Mouse (Mus musculus): ENCODE measurements around the gene Manbal. TPM values are rescaled to one million over a fixed set of nuclear protein-coding genes. Genes with fewer than 3 reads are reported as not detected.

Gene Manbal
- total RNA-seq (2017): 9.5 and 16.5 TPM in 2 replicates

DNA sequence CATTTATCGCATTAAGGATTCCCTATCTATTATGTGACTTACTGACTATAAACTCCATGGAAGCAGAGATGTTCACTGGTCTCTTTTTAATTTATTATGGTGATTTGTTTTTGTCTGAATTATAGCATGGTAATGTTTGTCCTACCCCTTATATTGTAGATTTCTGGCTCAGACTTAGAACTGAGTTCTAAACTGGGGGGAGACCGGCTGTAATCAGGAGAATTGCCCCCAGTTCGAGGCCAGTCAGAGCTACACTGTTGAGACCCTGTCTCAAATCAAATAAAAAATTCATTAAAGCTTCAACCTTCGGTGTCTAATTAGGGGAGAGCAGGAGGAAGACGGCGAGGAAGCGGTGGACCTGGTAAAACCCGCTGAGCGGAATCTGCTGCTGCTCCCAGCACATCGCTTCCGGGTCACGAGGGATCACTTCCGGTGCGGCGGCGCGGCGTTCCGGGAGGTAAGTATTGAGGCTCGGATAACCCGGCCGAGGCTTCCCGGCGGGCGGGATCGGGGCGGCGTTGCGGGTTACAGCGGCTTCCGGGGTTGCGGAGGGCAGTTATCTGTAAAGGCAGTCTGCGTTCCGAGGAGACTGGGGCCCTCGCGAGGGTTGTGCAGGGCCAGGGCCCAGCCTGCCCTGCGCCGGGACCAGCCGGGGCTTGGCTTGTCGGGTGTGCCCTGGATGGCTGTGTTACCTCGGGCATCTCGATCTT, at the start of gene Manbal:
Gene Manbal (plus strand): TSS at position 411 of the 710 bp plus-strand sequence.
- ATAC-seq (ENCODE audit: extremely low read depth, insufficient number of reproducible peaks, low FRiP score, poor library complexity, severe bottlenecking): peak; percentile 83

DNA sequence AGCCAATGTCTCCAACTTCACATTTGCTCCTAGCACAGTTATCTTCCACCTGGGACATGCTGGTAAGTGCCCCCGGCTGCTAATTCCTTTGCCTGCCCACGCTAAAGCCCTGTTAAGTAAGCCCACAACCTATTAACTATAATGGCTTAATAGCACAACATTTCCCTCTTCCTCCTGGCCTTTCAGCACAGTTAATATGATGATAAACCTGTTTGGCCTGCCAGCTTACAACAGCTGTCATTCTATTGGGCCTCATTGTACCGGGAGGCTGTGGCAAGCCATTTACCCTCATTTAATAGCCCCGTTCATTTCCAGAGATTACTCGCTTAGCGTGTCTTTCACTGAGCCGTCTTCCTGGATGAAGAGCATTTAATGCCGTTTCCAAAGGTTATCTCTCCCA, 47.3 kb upstream of the Manbal start:
- no peak for ATAC-seq (ENCODE audit: extremely low read depth, insufficient number of reproducible peaks, low FRiP score, poor library complexity, severe bottlenecking)

DNA sequence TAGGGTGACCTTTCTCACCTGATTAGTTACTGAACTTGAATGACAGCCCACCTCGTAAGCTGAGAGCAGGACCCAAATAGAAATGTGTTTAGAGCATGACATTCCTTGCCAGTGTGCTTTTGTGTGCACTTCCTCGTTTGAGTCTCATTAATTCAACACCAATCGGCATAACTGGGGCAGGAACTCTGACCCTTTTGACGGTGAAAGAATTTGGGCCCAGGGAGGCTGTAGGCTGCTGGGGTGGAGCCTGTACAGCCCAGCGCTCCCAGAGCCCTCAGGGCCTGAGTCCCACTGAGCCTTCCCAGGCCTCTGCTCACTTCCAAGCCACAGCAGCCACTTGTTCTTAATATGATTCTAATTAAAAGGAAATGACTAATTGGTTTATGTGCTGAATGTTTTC, 46.5 kb upstream of the Manbal start:
- ATAC-seq (ENCODE audit: extremely low read depth, insufficient number of reproducible peaks, low FRiP score, poor library complexity, severe bottlenecking): no peak

DNA sequence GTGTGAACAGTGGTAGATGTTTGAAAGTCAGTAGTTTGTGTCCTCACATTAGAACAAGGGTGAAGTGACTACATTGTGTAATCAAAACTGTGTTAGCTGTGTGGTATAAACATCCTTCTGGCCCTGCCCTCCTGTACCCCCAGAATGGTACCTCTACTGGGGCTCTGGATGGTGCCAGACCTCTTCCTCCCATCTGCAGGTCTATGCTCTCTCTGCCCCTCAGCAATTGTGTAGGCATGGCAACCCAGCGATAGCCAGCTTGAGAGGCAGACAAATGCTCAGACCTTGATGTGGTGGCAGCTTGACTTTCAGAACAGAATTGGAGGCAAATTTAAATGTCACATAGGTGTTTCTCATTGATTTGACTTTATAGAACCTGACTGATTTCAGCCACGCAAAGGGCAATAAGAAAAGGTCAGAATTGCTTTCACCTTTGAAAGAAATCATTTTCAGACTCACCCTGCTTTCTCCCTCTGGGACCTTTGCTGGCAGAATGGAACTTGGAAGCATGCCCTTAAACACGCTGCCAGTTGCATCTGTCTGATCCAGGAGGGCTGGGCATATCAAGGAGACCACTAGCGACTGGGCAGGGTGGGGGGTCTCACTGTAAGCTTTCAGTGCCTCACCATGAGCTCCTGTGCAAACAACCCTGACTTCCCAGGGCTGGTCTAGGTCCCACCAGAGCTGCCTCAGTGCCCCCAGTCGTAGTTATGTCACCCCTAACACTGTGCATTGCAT, 45.2 kb upstream of the Manbal start:
- ATAC-seq (ENCODE audit: extremely low read depth, insufficient number of reproducible peaks, low FRiP score, poor library complexity, severe bottlenecking): no peak

DNA sequence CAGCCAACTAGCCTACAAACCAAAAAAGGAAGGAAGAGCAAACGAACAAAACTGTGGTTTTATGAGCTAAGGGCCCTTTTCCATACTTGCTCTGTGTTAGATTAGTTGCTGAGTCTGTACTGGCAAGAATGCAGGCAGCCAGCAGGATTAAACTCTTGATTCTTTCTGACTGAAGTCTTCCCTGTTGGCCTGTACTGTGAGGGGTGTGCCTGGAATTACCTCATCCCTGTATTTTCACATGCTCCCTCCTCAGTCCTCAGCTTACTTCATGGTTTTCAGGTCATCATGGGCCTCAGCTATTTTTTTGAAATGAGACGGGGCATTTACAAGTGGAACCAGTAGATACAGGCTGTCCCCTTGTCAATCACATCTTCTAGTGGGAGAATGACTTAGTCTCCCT, 42.2 kb upstream of the Manbal start:
- ATAC-seq (ENCODE audit: extremely low read depth, insufficient number of reproducible peaks, low FRiP score, poor library complexity, severe bottlenecking): no peak

DNA sequence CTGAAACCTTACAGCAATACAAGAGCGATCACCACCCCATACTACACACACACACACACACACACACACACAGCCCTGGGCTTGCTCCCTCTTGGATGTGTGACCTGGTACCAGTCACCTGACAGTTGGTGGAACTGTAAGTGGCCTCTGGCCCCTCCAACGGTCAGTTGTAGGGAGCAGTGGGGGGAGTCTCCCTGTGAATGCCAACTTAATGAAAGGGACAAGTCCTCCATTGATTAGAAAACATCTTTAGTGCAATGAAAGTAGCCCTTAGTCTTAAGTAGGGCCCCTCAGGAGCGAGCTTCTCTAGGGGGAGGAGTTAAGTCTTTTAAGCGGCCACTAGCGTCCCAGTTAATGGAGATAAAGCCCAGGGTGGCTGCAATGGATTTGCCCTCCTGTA, 39.3 kb upstream of the Manbal start:
- no peak for ATAC-seq (ENCODE audit: extremely low read depth, insufficient number of reproducible peaks, low FRiP score, poor library complexity, severe bottlenecking)

DNA sequence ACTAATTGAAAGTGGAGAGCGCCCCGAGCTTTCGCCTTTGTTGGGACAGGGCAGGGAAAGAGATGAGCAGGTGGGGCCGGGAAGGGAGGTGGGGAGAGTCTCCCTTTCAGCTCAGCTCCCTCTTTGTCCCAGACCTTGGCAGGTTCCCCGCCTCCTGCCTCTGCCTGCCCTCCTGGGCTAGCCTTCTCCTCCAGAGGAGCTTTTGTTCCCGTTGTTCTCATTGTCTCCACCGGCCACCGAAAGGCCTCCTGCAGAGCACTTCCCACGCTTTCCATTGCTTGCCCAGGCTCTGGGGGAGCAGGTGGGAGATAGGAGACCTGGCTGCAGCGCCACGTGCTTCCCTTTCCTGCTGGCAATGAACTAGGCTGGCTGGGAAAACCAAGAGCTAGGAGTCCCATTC, 38.8 kb upstream of the Manbal start:
- ATAC-seq (ENCODE audit: extremely low read depth, insufficient number of reproducible peaks, low FRiP score, poor library complexity, severe bottlenecking): no peak

DNA sequence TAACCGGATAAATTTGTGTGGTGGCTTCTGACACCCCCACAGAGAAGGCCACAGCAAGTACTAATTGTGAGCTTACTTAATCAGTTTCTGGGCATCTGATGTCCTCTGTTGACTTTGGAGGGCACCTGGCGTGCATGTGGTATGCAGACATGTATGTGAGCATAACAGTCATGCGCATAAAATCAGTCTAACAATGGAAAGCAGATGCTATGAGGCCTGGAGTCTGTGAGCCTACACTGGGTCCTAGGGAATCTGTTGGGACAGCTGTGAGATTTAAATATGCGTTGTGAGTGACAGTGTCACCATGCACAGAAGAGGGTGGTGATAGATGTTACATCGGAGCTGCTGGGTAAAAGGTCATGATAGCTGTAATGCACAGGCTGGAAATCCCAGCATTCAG, 35.3 kb upstream of the Manbal start:
- ATAC-seq (ENCODE audit: extremely low read depth, insufficient number of reproducible peaks, low FRiP score, poor library complexity, severe bottlenecking): no peak

DNA sequence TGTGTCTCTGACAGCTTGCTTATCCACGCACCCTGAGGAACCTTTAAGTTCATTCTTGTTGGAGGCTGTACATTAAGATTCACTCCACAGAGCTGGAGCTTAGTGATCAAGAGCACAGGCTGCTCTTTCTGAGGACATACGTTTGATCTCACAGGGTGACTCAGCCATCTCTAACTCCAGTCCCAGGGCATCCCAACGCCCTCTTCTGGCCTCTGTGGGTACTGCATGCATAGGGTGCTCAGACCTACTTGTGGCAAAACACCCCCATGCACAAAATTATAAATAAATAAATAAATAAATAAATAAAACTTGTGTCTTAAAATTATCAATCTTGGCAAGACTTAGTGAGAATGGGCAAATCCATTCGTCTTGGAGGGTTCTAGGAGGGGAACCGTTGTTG, 28.7 kb upstream of the Manbal start:
- peak; percentile 40 for ATAC-seq (ENCODE audit: extremely low read depth, insufficient number of reproducible peaks, low FRiP score, poor library complexity, severe bottlenecking)

DNA sequence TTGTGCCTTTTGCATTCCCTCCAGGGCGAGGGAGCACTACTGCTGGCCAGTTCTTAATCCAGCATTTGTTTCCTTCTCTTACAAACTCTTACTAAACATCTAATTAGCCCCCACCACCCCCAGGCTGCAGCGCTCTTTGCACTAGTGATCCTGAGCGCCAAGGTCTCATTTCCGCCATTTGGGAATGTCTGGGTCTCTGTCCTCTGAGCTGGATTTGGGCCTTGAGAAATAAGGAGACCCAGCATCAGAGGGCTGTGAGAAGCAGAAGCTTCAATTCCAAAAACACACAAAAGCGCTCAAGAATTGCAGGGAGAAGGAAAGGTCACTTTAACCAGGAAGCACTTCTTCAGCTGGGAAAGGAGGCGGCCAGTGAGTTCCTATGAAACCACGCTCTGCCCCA, 27.9 kb upstream of the Manbal start:
- ATAC-seq (ENCODE audit: extremely low read depth, insufficient number of reproducible peaks, low FRiP score, poor library complexity, severe bottlenecking): no peak

DNA sequence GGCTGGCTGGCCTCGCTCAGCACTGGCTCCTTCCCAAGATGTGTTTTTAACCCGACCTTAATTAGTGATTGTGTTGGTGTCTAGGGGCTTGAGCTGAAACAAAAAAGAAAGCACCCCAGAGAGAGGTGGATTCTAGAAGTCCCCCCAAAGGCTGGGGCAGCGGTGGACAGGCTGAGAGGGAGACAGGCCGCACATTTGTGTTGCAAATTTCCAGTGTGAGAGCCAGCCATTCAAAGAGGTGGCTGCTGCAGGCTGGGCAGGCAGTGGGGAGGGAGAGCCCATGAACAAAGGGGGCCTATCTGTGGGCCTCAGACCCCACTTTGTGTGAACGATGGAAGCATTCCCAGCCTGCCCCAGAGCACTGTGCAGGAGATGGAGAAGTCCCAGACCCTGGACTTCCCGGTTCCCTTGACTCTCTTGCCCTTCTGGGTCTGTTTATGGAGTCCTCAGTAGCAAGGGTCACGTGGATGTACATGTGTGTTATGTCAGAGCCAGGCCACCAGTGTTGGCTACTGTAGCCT, 27.1 kb upstream of the Manbal start:
- no peak for ATAC-seq (ENCODE audit: extremely low read depth, insufficient number of reproducible peaks, low FRiP score, poor library complexity, severe bottlenecking)

DNA sequence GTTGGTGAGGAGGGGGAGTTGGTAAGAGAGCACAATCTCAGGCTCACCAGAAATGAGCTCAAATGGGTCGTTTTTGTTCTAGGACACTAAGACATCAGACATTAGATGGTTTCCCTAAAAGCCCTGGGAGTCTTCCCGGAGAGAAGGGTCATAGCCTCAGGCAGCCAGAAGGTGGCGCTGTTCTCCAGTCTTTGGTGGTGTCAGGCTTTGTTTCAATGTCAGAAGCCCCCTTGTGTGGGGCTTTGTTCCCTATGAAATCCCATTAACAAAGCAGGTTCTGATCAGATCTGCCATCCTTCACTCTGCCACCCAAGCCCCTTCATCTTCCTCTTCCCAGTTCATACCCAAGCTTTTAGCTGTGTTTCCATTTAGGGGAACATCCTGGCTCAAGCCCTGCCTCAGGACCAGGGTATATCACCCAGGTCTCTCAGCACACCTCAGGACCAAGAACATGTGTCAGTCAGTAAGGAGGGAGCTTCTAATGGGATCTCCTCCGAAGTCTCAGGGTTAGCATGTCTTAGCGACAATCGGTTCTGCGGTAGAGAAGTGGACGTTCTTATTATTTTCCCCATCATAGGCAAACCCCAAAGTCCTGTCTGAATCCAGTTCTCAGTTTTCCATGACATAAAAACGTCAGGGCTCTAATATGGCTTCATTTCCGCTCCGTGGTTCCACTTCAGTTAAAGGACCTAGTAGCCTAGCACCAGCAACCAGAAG, 25.7 kb upstream of the Manbal start:
- no peak for ATAC-seq (ENCODE audit: extremely low read depth, insufficient number of reproducible peaks, low FRiP score, poor library complexity, severe bottlenecking)

DNA sequence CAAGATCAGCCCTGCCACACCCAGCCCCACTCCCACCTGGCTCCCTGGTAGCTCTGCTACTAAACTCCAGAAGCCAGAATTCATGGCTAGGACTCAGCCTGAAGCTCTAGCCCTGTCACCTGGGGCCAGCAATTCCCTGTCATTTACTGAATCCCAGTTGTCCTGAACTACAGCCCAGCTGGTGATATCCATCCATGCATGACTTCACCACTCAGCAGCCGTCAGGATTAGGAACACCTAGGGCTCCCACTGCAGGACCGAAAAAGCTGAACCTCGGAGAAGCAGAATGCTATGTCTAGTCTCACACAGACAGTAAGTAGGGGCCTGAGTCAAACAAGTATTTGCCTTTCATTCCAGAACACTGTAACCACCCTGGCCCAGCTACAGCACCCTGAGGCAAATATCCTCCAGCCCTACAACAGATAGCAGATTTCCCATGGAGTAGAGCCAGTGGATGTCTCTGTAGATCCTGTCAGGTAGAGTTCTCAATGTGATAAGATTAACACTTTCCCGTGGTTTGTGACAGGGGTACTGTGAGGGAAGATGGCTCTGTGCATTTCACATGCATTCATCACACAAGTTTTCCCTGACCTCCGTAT, 25.0 kb upstream of the Manbal start:
- no peak for ATAC-seq (ENCODE audit: extremely low read depth, insufficient number of reproducible peaks, low FRiP score, poor library complexity, severe bottlenecking)

DNA sequence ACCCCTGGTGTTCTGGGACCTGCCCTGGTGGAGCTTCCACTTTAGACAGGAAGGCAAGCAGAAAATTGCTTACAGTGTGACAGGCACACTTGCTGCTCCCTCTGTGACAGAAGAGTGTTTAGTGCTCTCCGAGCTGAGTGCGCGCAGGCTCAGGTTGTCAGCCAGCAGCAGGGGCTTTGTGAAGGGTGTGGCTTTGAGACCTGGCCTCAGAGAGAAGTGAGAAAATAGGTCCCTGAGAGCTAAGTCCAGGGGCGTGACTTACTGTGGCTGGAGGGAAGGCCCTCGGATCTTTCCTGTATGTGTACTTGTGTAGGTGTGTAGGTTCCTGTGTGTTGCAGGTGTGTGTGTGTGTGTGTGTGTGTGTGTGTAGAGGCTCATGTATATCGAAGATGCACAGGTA, 24.1 kb upstream of the Manbal start:
- ATAC-seq (ENCODE audit: extremely low read depth, insufficient number of reproducible peaks, low FRiP score, poor library complexity, severe bottlenecking): no peak

DNA sequence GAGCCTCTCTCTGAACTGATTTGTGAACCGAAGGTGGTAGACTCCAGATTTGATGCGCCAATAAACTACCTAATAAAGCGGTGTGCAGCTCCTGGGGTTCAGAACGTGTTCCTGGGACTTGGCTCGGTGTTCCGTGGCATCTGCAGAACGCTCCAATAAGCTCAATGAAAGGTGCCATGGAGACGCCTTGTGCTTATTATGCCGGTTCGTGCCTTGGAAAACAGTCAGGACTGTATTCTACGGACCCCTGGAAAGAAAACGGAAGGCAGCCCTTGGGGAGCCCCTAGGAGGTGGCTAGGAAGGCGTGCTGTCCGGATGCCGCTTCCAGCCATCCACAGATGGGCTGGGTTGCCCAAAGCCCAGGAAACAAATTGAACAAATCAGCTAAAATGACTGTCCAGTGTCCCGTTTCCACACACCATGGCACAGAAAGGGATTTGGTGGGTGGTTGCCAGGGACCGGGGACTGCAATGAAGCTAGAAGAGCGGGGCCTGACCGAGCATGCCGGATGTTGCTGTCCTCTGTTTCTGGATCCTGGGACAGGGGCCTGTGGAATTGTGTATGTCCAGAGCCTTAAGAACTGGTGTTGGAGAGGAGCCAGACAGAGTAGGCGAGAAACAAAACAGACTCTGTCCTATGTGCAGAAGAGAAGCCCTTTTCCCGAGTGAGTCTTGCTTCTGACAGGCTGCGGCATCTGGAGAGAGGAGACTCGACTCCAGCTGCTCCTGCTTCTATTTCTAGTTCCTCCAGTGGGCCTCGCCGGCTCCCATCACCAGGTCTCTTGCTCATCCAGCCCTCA, 19.8 kb upstream of the Manbal start, which contains the start of gene Ghrh:
Gene Ghrh (minus strand): TSS at position 146 of the 799 bp plus-strand sequence.
- ATAC-seq (ENCODE audit: extremely low read depth, insufficient number of reproducible peaks, low FRiP score, poor library complexity, severe bottlenecking): no peak

DNA sequence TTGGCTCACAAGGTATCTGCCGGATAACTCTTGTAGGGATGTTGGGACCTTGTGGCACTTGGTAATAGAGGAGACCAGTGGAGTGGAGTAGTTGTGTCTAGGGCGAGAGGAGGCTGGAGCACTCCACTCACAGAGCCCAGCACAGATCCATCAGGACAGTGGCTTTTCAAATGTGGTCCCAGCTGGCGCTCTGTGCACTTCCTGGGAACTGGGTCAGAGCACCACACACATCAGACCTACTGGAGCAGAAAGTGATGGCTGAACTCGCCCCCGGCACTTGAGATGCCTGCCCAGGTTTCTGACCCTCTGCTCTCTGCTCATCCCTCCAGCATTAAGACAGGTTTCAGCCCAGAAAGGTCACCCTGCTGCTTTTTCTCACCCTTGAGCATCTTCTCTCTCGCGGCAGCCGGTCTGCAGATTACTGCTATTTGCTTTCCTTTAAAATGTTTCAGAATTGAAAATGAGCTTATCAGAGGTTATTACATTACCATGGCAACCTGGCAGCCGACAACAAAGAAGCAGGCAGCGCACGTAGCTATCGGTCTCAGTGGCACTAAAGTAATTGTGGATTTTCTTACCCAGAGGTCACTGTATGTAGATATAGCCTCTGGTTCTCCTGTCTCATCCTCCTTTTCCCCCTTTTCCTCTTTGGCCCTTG, 18.1 kb upstream of the Manbal start:
- ATAC-seq (ENCODE audit: extremely low read depth, insufficient number of reproducible peaks, low FRiP score, poor library complexity, severe bottlenecking): no peak

DNA sequence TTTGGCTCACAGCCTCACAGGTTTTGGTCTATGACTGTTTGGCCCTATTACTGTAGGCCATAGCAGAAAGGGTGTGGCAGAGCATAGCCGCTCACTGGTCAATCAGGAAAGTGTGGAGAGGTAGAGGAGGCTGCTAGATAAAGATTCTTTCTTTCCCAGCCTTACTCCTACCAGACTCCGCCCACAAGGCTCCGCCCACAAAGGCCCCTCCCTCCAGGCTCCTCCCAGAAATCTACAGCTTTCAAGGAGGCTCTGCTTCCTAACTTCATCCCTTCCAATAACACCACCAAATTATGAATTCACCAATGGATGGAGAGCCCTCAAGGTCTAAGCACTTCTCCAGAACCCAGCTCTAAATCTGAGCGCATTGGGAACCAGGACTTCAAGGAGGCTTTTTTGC, 14.2 kb upstream of the Manbal start:
- no peak for ATAC-seq (ENCODE audit: extremely low read depth, insufficient number of reproducible peaks, low FRiP score, poor library complexity, severe bottlenecking)

DNA sequence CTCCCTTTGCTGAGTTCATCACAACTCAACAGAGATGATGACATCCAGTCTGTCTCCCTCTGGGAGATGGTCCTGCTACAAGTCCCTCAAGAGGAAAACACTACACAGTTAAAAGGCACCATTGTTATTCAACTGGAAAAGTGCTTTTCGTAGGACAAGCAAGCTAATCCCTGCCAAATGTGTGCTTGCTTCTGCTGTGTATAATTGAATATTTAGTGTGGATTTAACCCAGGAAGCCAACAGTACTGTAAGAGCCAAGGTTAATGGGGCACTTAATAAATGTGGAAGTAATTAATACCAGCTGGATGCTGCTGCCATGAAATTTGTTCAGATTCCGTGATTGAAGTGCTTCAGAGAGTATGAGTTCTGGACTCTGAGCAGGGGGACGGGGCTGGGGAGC, 13.3 kb upstream of the Manbal start:
- no peak for ATAC-seq (ENCODE audit: extremely low read depth, insufficient number of reproducible peaks, low FRiP score, poor library complexity, severe bottlenecking)

Measured in neutrophil, adult 5-6 weeks (primary cell).